Mouse (Mus musculus) ES-Bruce4 (cell line): ENCODE measurements around the gene Fndc3b.

Source experiments
- CTCF ChIP-seq: IDR thresholded peaks from one replicate; pipeline ENCODE4 v1.8.1; 2011; ENCODE audit warnings: low read depth, low read length
- POLR2A ChIP-seq: IDR thresholded peaks from one replicate; pipeline ENCODE4 v1.8.1; 2011; ENCODE audit warnings: low read length; ENCODE audit not compliant: insufficient read depth

DNA sequence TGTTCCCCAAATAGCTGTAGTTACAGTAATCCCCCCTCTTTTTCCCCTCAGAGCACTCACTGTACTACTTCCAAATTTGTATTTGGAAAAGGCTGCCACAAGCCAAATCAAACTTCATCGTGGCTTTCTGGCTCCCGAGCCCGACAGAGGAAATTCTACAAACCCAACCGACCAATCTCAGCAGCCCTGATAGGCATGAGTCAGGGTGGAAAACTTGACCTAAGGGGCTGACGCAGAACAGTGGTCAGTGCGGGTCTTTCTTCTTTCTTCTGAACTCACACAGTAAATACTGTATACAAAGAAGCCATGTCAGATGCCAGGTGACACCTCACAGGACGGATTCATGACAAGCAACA lies 103.3 kb downstream of the Fndc3b start:
- TF ChIP-seq POLR2A (no peak), CTCF (no peak)
